Mouse (Mus musculus) limb, embryonic 14.5 days (tissue): ENCODE results near the gene Mapk8ip1. TPM values are rescaled to one million over a fixed set of nuclear protein-coding genes. Genes with fewer than 3 reads are reported as not detected.
"Not testable (repeated sequence)": the region's sequence is repeated elsewhere in the genome, so short reads cannot be mapped to it uniquely, and the experiment has no call there.

Source experiments
- ATAC-seq: fragments of 200-750 bp; cut with Nextera tagmentation; 2 replicates; pipeline ENCODE4 v1.8.0; 2017; ENCODE audit warnings: low read depth, moderate number of reproducible peaks, moderate TSS enrichment; ENCODE audit not compliant: low FRiP score
- DNase-seq: peaks from one replicate; pipeline ENCODE4 v3.0.0-alpha.2; 2015; ENCODE audit warnings: low spot score
- H3K27ac ChIP-seq: fragments of 300-500 bp; sonication (generic); replicated peaks from 2 replicates; pipeline ENCODE4 v1.5.1; 2014; ENCODE audit warnings: low read depth, mild to moderate bottlenecking, low read length, moderate library complexity, mixed read lengths
- H3K27me3 ChIP-seq: fragments of 300-500 bp; sonication (generic); 2 replicates; pipeline ENCODE4 v1.6.1; 2014; ENCODE audit warnings: low read length, mixed read lengths; ENCODE audit not compliant: control insufficient read depth, insufficient read depth
- H3K36me3 ChIP-seq: fragments of 300-500 bp; sonication (generic); 2 replicates; pipeline ENCODE4 v1.6.1; 2014; ENCODE audit warnings: mild to moderate bottlenecking, low read length, moderate library complexity, mixed read lengths; ENCODE audit not compliant: control insufficient read depth, insufficient read depth
- H3K4me1 ChIP-seq: fragments of 300-500 bp; sonication (generic); 2 replicates; pipeline ENCODE4 v1.6.1; 2014; ENCODE audit warnings: antibody characterized with exemption, low read length, mixed read lengths; ENCODE audit not compliant: control insufficient read depth, insufficient read depth
- H3K4me2 ChIP-seq: fragments of 300-500 bp; sonication (generic); replicated peaks from 2 replicates; pipeline ENCODE4 v1.6.1; 2014; ENCODE audit warnings: low read depth, mild to moderate bottlenecking, low read length, moderate library complexity; ENCODE audit not compliant: severe bottlenecking
- H3K4me3 ChIP-seq: fragments of 300-500 bp; sonication (generic); replicated peaks from 2 replicates; pipeline ENCODE4 v1.5.1; 2014; ENCODE audit warnings: low read length
- H3K9ac ChIP-seq: fragments of 300-500 bp; sonication (generic); 2 replicates; pipeline ENCODE4 v1.6.1; 2014; ENCODE audit warnings: mild to moderate bottlenecking, low read depth, low read length, moderate library complexity; ENCODE audit not compliant: severe bottlenecking
- H3K9me3 ChIP-seq: fragments of 300-500 bp; sonication (generic); 2 replicates; pipeline ENCODE4 v1.6.1; 2016; ENCODE audit warnings: low read length; ENCODE audit not compliant: control insufficient read depth
- POLR2A ChIP-seq: fragments of 200-500 bp; IDR thresholded peaks from 2 replicates; pipeline ENCODE4 v1.8.0; 2012; ENCODE audit warnings: inconsistent platforms, mild to moderate bottlenecking, moderate library complexity, borderline replicate concordance; ENCODE audit not compliant: insufficient read depth, insufficient read length; ENCODE audit errors: extremely low read depth
- WGBS: fragments of 180-500 bp; shearing (Covaris S2); extraction: QIAGEN DNeasy Blood & Tissue Kit; methylation state at CpG from one replicate; pipeline ENCODE4 v1.1.7; 2014; 5-methylcytosine and 5-hydroxymethylcytosine counted together
- polyA plus RNA-seq, 2 experiments: library from polyadenylated mRNA; depleted of rRNA in 1 of 2; stranded (reverse) in 1 of 2; unstranded in 1 of 2; fragments of >200 nt; fragmentation: Nextera tagmentation in 1 of 2; extraction: Ambion mirVana in 1 of 2; gene quantifications; 2 replicates each; pipeline versions ENCODE4 v1.2.1 to v1.2.3; 2012 to 2014

Gene Mapk8ip1
- polyA plus RNA-seq, 2 experiments = 12.9 to 42.5 TPM

GRCm38 (mm10) chr2:92402591-92403326 lies 1.7 kb upstream of the Mapk8ip1 start:
- WGBS = 75% methylated on average over 4 of the region's 4 CpGs
- no peak for DNase-seq
- no peak for TF ChIP-seq POLR2A
- no peak overlapping the region for H3K9ac ChIP-seq
- peaks cover 7% of the 10 kb centered on the region for H3K27me3 ChIP-seq
- no peak overlapping the region for H3K27ac ChIP-seq
- H3K9me3 ChIP-seq = no peaks in the 10 kb centered on the region
- H3K4me2 ChIP-seq = no peak overlapping the region
- peaks cover 4% of the 10 kb centered on the region; the same call in 1 of the 2 replicates for H3K4me1 ChIP-seq
- ATAC-seq = no peak
- no peak overlapping the region for H3K4me3 ChIP-seq
- H3K36me3 ChIP-seq = peaks cover 36% of the 10 kb centered on the region

GRCm38 (mm10) chr2:92400682-92401081 lies 381 bp downstream of the Mapk8ip1 start:
- peak overlapping the region; percentile 55 for H3K4me3 ChIP-seq
- H3K4me2 ChIP-seq = peak overlapping the region; percentile 92
- TF ChIP-seq POLR2A = no peak
- DNase-seq = no peak
- peaks cover 18% of the 10 kb centered on the region for H3K36me3 ChIP-seq
- no peak for ATAC-seq
- H3K9me3 ChIP-seq = no peaks in the 10 kb centered on the region
- WGBS = 1% methylated on average over 21 of the region's 22 CpGs
- peaks cover 4% of the 10 kb centered on the region; the same call in 1 of the 2 replicates for H3K4me1 ChIP-seq
- H3K27me3 ChIP-seq = peaks cover 7% of the 10 kb centered on the region
- peak overlapping the region; percentile 68 for H3K9ac ChIP-seq
- H3K27ac ChIP-seq = no peak overlapping the region

- H3K4me2 ChIP-seq, H3K4me1 ChIP-seq, H3K27me3 ChIP-seq, H3K27ac ChIP-seq, H3K4me3 ChIP-seq, H3K9ac ChIP-seq, ATAC-seq, H3K9me3 ChIP-seq, DNase-seq, H3K36me3 ChIP-seq: not testable (repeated sequence)
- 86% methylated on average over 3 of the region's 4 CpGs for WGBS
Measured at GRCm38 (mm10) chr2:92399877-92400276, 1.2 kb downstream of the Mapk8ip1 start.

- H3K4me3 ChIP-seq = no peak overlapping the region
- H3K36me3 ChIP-seq = no peaks in the 10 kb centered on the region
- WGBS = 71% methylated on average over 1 of the region's 1 CpGs
Measured at GRCm38 (mm10) chr2:92397436-92397835, 3.6 kb downstream of the Mapk8ip1 start.

GRCm38 (mm10) chr2:92395535-92395934 lies 5.5 kb downstream of the Mapk8ip1 start:
- Histone ChIP-seq H3K9me3 (no peaks in the 10 kb centered on the region), H3K36me3 (no peaks in the 10 kb centered on the region), H3K9ac (no peak overlapping the region), H3K4me2 (no peak overlapping the region), H3K4me3 (no peak overlapping the region), H3K4me1 (peaks cover 16% of the 10 kb centered on the region), H3K27ac (no peak overlapping the region), H3K27me3 (peaks cover 4% of the 10 kb centered on the region)
- 79% methylated on average over 3 of the region's 3 CpGs for WGBS
- no peak for ATAC-seq
- DNase-seq = no peak
- TF ChIP-seq POLR2A = no peak

More at GRCm38 (mm10) chr2:92397436-92397835, 3.6 kb downstream of the Mapk8ip1 start:
- no peak for TF ChIP-seq POLR2A
- no peak for ATAC-seq
- Histone ChIP-seq H3K9ac (no peak overlapping the region), H3K9me3 (no peaks in the 10 kb centered on the region), H3K27ac (no peak overlapping the region), H3K4me1 (peaks cover 10% of the 10 kb centered on the region; the same call in 1 of the 2 replicates), H3K4me2 (no peak overlapping the region), H3K27me3 (peaks cover 7% of the 10 kb centered on the region)
- DNase-seq = no peak
